Comparison of ENCODE assay signal across 9 mouse cellular contexts in genomic region chr1:129919385-129919784, GRCm38 (mm10).
DNase-seq lines count a peak whose midpoint lies in the region; ATAC-seq and TF ChIP-seq lines count a peak whose summit lies in the region.
"Had no signal": no experiment of that assay in that cellular context is flagged by ENCODE, and none has a peak within 500 bp of the region (broad histone marks: within the 10 kb centered on the region; RNA-seq: fewer than 3 reads in every experiment).

No protein-coding gene starts in this region.

- H3K4me2 ChIP-seq in kidney, postnatal 0 days (ENCODE audit: low read length): no peak overlapping the region
- no peak overlapping the region for H3K4me2 ChIP-seq in kidney, embryonic 15.5 days

- no peaks in the 10 kb centered on the region for H3K9me3 ChIP-seq in kidney, postnatal 0 days (replicated peaks; ENCODE audit: low read length)
- no peaks in the 10 kb centered on the region for H3K9me3 ChIP-seq in kidney, embryonic 15.5 days (replicated peaks)

- peak; percentile 30 for DNase-seq in kidney, postnatal 0 days (ENCODE audit: low spot score)
- DNase-seq in MEL-GATA-1-ER (ENCODE audit: extremely low read depth, low read depth): peak; percentile 36
- peak; percentile 37 for DNase-seq in embryo, embryonic 11 days
- DNase-seq in lung, postnatal 10 days: peak; percentile 31
- no peak for DNase-seq in natural killer cell, adult 2 months (ENCODE audit: low spot score in 2 of 2)
- no peak for DNase-seq in gastrocnemius, adult 18-20 months (ENCODE audit: low spot score)
- no peak for DNase-seq in cerebellum, adult 11-12 months

- H3K4me3 ChIP-seq in kidney, postnatal 0 days (replicated peaks; ENCODE audit: low read depth, low read length): no peak overlapping the region
- no peak overlapping the region for H3K4me3 ChIP-seq in kidney, embryonic 15.5 days (replicated peaks)

- H3K9ac ChIP-seq in kidney, postnatal 0 days (ENCODE audit: low read depth, low read length): no peak overlapping the region
- H3K9ac ChIP-seq in kidney, embryonic 15.5 days: no peak overlapping the region

- no peaks in the 10 kb centered on the region for H3K36me3 ChIP-seq in kidney, postnatal 0 days (ENCODE audit: insufficient read depth, low read length)
- H3K36me3 ChIP-seq in kidney, embryonic 15.5 days: no peaks in the 10 kb centered on the region

- no peak for ATAC-seq in kidney, postnatal 0 days (replicated peaks; ENCODE audit: low FRiP score, low read depth)
- no peak for ATAC-seq in kidney, embryonic 15.5 days (replicated peaks; ENCODE audit: low FRiP score)

- H3K27me3 ChIP-seq in kidney, postnatal 0 days (ENCODE audit: insufficient read depth, low read length): no peaks in the 10 kb centered on the region
- no peaks in the 10 kb centered on the region for H3K27me3 ChIP-seq in kidney, embryonic 15.5 days

- no peaks in the 10 kb centered on the region for H3K4me1 ChIP-seq in kidney, postnatal 0 days (replicated peaks; ENCODE audit: insufficient read depth, low read length)
- no peaks in the 10 kb centered on the region for H3K4me1 ChIP-seq in kidney, embryonic 15.5 days

- TF ChIP-seq CTCF in kidney, postnatal 0 days (IDR thresholded peaks at IDR 0.05; ENCODE audit: low read depth): peak; percentile 61

- H3K27ac ChIP-seq in kidney, postnatal 0 days: no peak overlapping the region
- H3K27ac ChIP-seq in kidney, embryonic 15.5 days: no peak overlapping the region
- H3K27ac ChIP-seq: macrophage had no signal

- WGBS in kidney, postnatal 0 days: 62% methylated on average over 1 of the region's 1 CpGs
- 59% methylated on average over 1 of the region's 1 CpGs for WGBS in kidney, embryonic 15.5 days

Comparison
In these comparisons a context has a peak if more than half of its experiments do, and no peak if none do; other contexts are left out.
1. DNase-seq: peak in kidney, postnatal 0 days (single experiment), MEL-GATA-1-ER (single experiment), embryo, embryonic 11 days (single experiment) and lung, postnatal 10 days (single experiment); none in natural killer cell, adult 2 months (0 of 2), gastrocnemius, adult 18-20 months (single experiment) and cerebellum, adult 11-12 months (single experiment).